Mouse (Mus musculus) olfactory bulb, adult 2 months (tissue): ENCODE data around the gene CN725425.

Experiments used
- CTCF ChIP-seq: fragments of 200-500 bp; IDR thresholded peaks from 2 replicates; pipeline ENCODE4 v1.5.1; 2012; ENCODE audit warnings: low read depth, mild to moderate bottlenecking, low read length, moderate library complexity; ENCODE audit not compliant: insufficient read depth
- POLR2A ChIP-seq: fragments of 200-500 bp; IDR thresholded peaks from 2 replicates; pipeline ENCODE4 v1.6.1; 2012; ENCODE audit warnings: mild to moderate bottlenecking, low read depth, low read length, moderate library complexity; ENCODE audit not compliant: insufficient read depth

DNA sequence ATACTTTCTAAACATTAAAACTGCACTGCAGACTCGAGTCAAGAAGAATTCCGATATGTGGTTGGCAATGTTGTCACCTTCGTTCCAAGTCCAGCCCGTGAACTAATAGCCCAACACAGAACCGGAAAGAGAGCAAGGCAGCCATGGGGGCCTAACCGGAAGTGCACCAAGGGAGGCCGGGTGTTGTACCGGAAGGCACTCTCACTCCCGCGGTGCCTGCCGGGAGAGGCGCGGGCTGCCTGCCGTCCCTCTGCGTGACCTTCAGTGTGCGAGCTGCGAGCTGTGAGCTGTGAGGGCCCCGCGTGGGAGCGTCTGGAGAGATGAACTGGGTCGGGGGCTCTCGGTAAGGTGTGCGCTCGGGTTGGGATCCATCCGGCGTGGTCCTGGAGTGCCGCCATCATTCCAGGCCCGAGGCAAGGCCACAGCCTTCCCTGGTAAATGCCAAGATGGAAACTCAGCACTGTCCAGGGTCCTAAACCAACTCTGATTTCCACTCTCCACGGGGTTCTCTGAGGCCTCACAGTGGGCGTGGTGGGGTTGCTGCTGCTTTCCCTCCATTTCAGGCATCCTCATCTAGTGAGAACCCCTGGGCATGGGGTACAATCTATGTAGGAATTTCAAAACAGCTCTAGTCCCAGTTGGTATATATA lies at the start of gene CN725425:
- TF ChIP-seq CTCF, result no peak
- no peak for TF ChIP-seq POLR2A
